Mouse (Mus musculus) small intestine, adult 2 months (tissue): ENCODE measurements around the gene Tenm3. TPM values are rescaled to one million over a fixed set of nuclear protein-coding genes. Genes with fewer than 3 reads are reported as not detected.

ENCODE experiments used
- H3K27ac ChIP-seq: fragments of 200-500 bp; 2 replicates; pipeline ENCODE4 v1.5.1; 2012; ENCODE audit warnings: low read depth, low read length, control low read depth, inconsistent platforms; ENCODE audit not compliant: insufficient read depth
- H3K27me3 ChIP-seq: fragments of 200-500 bp; 2 replicates; pipeline ENCODE4 v1.6.1; 2012; ENCODE audit warnings: mild to moderate bottlenecking, moderate library complexity, low read length, inconsistent platforms; ENCODE audit not compliant: control insufficient read depth, insufficient read depth
- H3K36me3 ChIP-seq: fragments of 200-500 bp; 2 replicates; pipeline ENCODE4 v1.6.1; 2012; ENCODE audit warnings: mild to moderate bottlenecking, low read length, control low read depth, inconsistent platforms; ENCODE audit not compliant: control insufficient read depth, insufficient read depth
- H3K4me1 ChIP-seq: fragments of 200-500 bp; 2 replicates; pipeline ENCODE4 v1.6.1; 2012; ENCODE audit warnings: low read length, inconsistent platforms, mixed read lengths; ENCODE audit not compliant: control insufficient read depth, insufficient read depth, insufficient read length
- H3K4me3 ChIP-seq: fragments of 200-500 bp; 2 replicates; pipeline ENCODE4 v1.5.1; 2012; ENCODE audit warnings: low read depth, mild to moderate bottlenecking, control low read depth, inconsistent platforms, low read length, moderate library complexity
- CTCF ChIP-seq: fragments of 200-500 bp; IDR thresholded peaks from 2 replicates; pipeline ENCODE4 v1.5.1; 2012; ENCODE audit warnings: low read depth, mild to moderate bottlenecking, control low read depth, inconsistent platforms, low read length, moderate library complexity, mixed read lengths; ENCODE audit not compliant: insufficient replicate concordance, insufficient read length; ENCODE audit errors: extremely low read depth
- POLR2A ChIP-seq: fragments of 200-500 bp; IDR thresholded peaks from 2 replicates; pipeline ENCODE4 v1.6.1; 2012; ENCODE audit warnings: low read depth, mild to moderate bottlenecking, control low read depth, inconsistent platforms, low read length, moderate library complexity
- WGBS: fragments of 180-500 bp; shearing (Covaris S2); methylation state at CpG from one replicate; pipeline ENCODE4 v1.1.7; 2018; 5-methylcytosine and 5-hydroxymethylcytosine counted together
- polyA plus RNA-seq: library from polyadenylated mRNA; depleted of rRNA; stranded (reverse); fragments of >200 nt; gene quantifications from 2 replicates; pipeline ENCODE4 v1.2.3, GENCODE M21; 2012

Gene Tenm3
- polyA plus RNA-seq, 1 experiment, result 1.6 TPM

GRCm38 (mm10) chr8:48827454-48827853 is 16.3 kb downstream of the Tenm3 start:
- Histone ChIP-seq H3K4me1 (no peaks in the 10 kb centered on the region), H3K27ac (no peak overlapping the region), H3K27me3 (no peaks in the 10 kb centered on the region), H3K36me3 (no peaks in the 10 kb centered on the region), H3K4me3 (no peak overlapping the region)
- WGBS, result 65% methylated on average over 9 of the region's 9 CpGs
- TF ChIP-seq POLR2A, result no peak
- TF ChIP-seq CTCF, result no peak

DNA sequence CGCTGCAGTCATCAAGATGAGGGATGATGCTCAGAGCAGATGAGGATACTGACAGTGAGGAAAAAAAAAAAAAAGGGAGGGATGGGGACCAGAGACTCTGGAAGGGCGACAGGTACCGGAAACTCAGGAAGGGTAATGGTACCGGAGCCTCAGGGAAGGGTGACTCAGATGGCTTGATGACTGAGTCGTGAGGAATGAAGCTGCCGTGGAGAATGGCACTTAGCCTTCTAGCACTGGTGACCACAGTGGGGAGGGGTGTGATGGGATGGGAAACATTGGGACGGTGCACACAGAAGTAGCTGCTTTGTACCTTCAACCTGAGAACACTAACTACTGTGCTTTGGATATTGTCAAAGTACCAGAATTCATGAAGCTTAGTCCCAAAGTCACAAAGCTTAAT is 18.1 kb downstream of the Tenm3 start:
- Histone ChIP-seq H3K36me3 (no peaks in the 10 kb centered on the region), H3K4me3 (no peak overlapping the region), H3K27me3 (no peaks in the 10 kb centered on the region), H3K27ac (no peak overlapping the region), H3K4me1 (no peaks in the 10 kb centered on the region)
- WGBS, result 85% methylated on average over 7 of the region's 7 CpGs
- TF ChIP-seq CTCF (no peak), POLR2A (no peak)

GRCm38 (mm10) chr8:48822291-48822690 is 21.5 kb downstream of the Tenm3 start:
- Histone ChIP-seq H3K27ac (no peak overlapping the region), H3K4me3 (no peak overlapping the region), H3K4me1 (no peaks in the 10 kb centered on the region), H3K27me3 (no peaks in the 10 kb centered on the region), H3K36me3 (no peaks in the 10 kb centered on the region)
- no peak for TF ChIP-seq CTCF
- no peak for TF ChIP-seq POLR2A
- WGBS, result 75% methylated on average over 4 of the region's 4 CpGs

- Histone ChIP-seq H3K4me1 (no peaks in the 10 kb centered on the region), H3K4me3 (no peak overlapping the region), H3K36me3 (no peaks in the 10 kb centered on the region), H3K27me3 (no peaks in the 10 kb centered on the region), H3K27ac (no peak overlapping the region)
- WGBS, result 67% methylated on average over 6 of the region's 6 CpGs
- no peak for TF ChIP-seq POLR2A
- TF ChIP-seq CTCF, result no peak
These were observed 23.8 kb downstream of the Tenm3 start for GRCm38 (mm10) chr8:48819962-48820361.

GRCm38 (mm10) chr8:48819348-48819747 is 24.4 kb downstream of the Tenm3 start:
- Histone ChIP-seq H3K27me3 (no peaks in the 10 kb centered on the region), H3K36me3 (no peaks in the 10 kb centered on the region), H3K27ac (no peak overlapping the region), H3K4me3 (no peak overlapping the region), H3K4me1 (no peaks in the 10 kb centered on the region)
- TF ChIP-seq CTCF, result no peak
- 49% methylated on average over 5 of the region's 5 CpGs for WGBS

GRCm38 (mm10) chr8:48816941-48817340 is 26.8 kb downstream of the Tenm3 start:
- H3K27ac ChIP-seq, result no peak overlapping the region
- TF ChIP-seq CTCF (no peak), POLR2A (no peak)
- H3K27me3 ChIP-seq, result no peaks in the 10 kb centered on the region
- H3K4me1 ChIP-seq, result no peaks in the 10 kb centered on the region
- H3K36me3 ChIP-seq, result no peaks in the 10 kb centered on the region
- no peak overlapping the region for H3K4me3 ChIP-seq
- WGBS, result 37% methylated on average over 13 of the region's 13 CpGs

DNA sequence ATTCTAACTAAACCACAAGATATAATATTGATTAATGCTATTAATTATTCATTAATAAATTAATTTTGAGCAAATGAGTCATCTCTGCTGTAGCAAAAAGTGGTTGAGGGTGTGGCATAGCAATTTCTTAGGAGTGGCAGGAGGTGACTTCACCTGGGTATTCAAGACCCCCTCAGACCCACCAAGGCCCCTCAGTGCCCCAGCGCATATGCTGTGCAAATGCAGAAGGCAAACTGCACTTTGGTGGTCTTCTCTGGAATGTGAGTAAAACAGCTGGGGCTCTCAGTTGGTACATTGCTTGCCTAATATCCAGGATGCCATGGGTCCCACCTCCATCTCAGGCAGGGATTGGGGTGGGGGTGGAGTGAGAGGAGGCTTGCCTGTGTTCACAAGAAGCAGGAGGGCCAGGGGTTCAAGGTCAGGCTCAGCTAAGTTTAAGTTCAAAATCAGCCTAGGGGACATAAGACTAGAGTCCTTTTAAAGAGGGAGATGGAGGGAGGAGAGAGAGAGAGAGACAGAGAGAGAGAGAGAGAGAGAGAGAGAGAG is 31.5 kb downstream of the Tenm3 start:
- H3K4me3 ChIP-seq, result no peak overlapping the region
- no peaks in the 10 kb centered on the region for H3K4me1 ChIP-seq
- H3K36me3 ChIP-seq, result no peaks in the 10 kb centered on the region
- no peaks in the 10 kb centered on the region for H3K27me3 ChIP-seq
- H3K27ac ChIP-seq, result no peak overlapping the region
- TF ChIP-seq CTCF (no peak), POLR2A (no peak)
- 95% methylated on average over 1 of the region's 1 CpGs for WGBS
